Mouse (Mus musculus): ENCODE measurements around the gene Selenof. TPM values are rescaled to one million over a fixed set of nuclear protein-coding genes. Genes with fewer than 3 reads are reported as not detected.
"Not testable (repeated sequence)": the region's sequence is repeated elsewhere in the genome, so short reads cannot be mapped to it uniquely, and the experiment has no call there.

The Selenof gene
- polyA plus RNA-seq, 1 experiment: 573 TPM

GRCm38 (mm10) chr3:144604205-144604604 is 34.1 kb downstream of the Selenof start:
- H3K4me3 ChIP-seq (ENCODE audit: insufficient read depth, low read depth, low read length): no peak overlapping the region
- H3K27ac ChIP-seq (replicated peaks; ENCODE audit: low read depth, low read length): no peak overlapping the region
- peaks cover 13% of the 10 kb centered on the region; the same call in 1 of the 2 replicates for H3K4me1 ChIP-seq (ENCODE audit: control insufficient read depth, insufficient read depth, insufficient read length, low read length)

- H3K4me1 ChIP-seq (ENCODE audit: control insufficient read depth, insufficient read depth, insufficient read length, low read length): peaks cover 13% of the 10 kb centered on the region; the same call in 1 of the 2 replicates
- not testable (repeated sequence) for H3K27ac ChIP-seq (replicated peaks; ENCODE audit: low read depth, low read length)
Measured at GRCm38 (mm10) chr3:144605811-144606210, 35.7 kb downstream of the Selenof start.

GRCm38 (mm10) chr3:144606449-144606848 is 36.3 kb downstream of the Selenof start:
- H3K4me3 ChIP-seq (ENCODE audit: insufficient read depth, low read depth, low read length): no peak overlapping the region
- no peak overlapping the region for H3K27ac ChIP-seq (replicated peaks; ENCODE audit: low read depth, low read length)
- H3K4me1 ChIP-seq (ENCODE audit: control insufficient read depth, insufficient read depth, insufficient read length, low read length): peaks cover 13% of the 10 kb centered on the region; the same call in 1 of the 2 replicates

More at GRCm38 (mm10) chr3:144605811-144606210, 35.7 kb downstream of the Selenof start:
- H3K4me3 ChIP-seq (ENCODE audit: insufficient read depth, low read depth, low read length): not testable (repeated sequence)

GRCm38 (mm10) chr3:144608090-144608489 is 38.0 kb downstream of the Selenof start:
- no peak overlapping the region for H3K27ac ChIP-seq (replicated peaks; ENCODE audit: low read depth, low read length)
- peaks cover 6% of the 10 kb centered on the region; the same call in 1 of the 2 replicates for H3K4me1 ChIP-seq (ENCODE audit: control insufficient read depth, insufficient read depth, insufficient read length, low read length)
- H3K4me3 ChIP-seq (ENCODE audit: insufficient read depth, low read depth, low read length): no peak overlapping the region

- no peak overlapping the region for H3K27ac ChIP-seq (replicated peaks; ENCODE audit: low read depth, low read length)
- no peaks in the 10 kb centered on the region for H3K4me1 ChIP-seq (ENCODE audit: control insufficient read depth, insufficient read depth, insufficient read length, low read length)
- H3K4me3 ChIP-seq (ENCODE audit: insufficient read depth, low read depth, low read length): no peak overlapping the region
Measured at GRCm38 (mm10) chr3:144610759-144611158, 40.7 kb downstream of the Selenof start.

GRCm38 (mm10) chr3:144611626-144612271 is 41.6 kb downstream of the Selenof start:
- H3K4me3 ChIP-seq (ENCODE audit: insufficient read depth, low read depth, low read length): no peak overlapping the region
- 0 out of 2 replicates have a peak overlapping the region, but pooled peaks have one; percentile 11 for H3K27ac ChIP-seq (replicated peaks; ENCODE audit: low read depth, low read length)
- H3K4me1 ChIP-seq (ENCODE audit: control insufficient read depth, insufficient read depth, insufficient read length, low read length): no peaks in the 10 kb centered on the region

GRCm38 (mm10) chr3:144612382-144612781 is 42.3 kb downstream of the Selenof start:
- no peak overlapping the region for H3K4me3 ChIP-seq (ENCODE audit: insufficient read depth, low read depth, low read length)
- H3K27ac ChIP-seq (replicated peaks; ENCODE audit: low read depth, low read length): no peak overlapping the region
- no peaks in the 10 kb centered on the region for H3K4me1 ChIP-seq (ENCODE audit: control insufficient read depth, insufficient read depth, insufficient read length, low read length)

- no peak overlapping the region for H3K27ac ChIP-seq (replicated peaks; ENCODE audit: low read depth, low read length)
- no peak overlapping the region for H3K4me3 ChIP-seq (ENCODE audit: insufficient read depth, low read depth, low read length)
- H3K4me1 ChIP-seq (ENCODE audit: control insufficient read depth, insufficient read depth, insufficient read length, low read length): no peaks in the 10 kb centered on the region
Measured at GRCm38 (mm10) chr3:144614277-144614676, 44.2 kb downstream of the Selenof start.

GRCm38 (mm10) chr3:144614698-144615097 is 44.6 kb downstream of the Selenof start:
- H3K4me3 ChIP-seq (ENCODE audit: insufficient read depth, low read depth, low read length): no peak overlapping the region
- no peak overlapping the region for H3K27ac ChIP-seq (replicated peaks; ENCODE audit: low read depth, low read length)
- no peaks in the 10 kb centered on the region for H3K4me1 ChIP-seq (ENCODE audit: control insufficient read depth, insufficient read depth, insufficient read length, low read length)

GRCm38 (mm10) chr3:144615459-144615858 is 45.4 kb downstream of the Selenof start:
- Histone ChIP-seq H3K4me3 (ENCODE audit: insufficient read depth, low read depth, low read length) (no peak overlapping the region), H3K27ac (replicated peaks; ENCODE audit: low read depth, low read length) (no peak overlapping the region), H3K4me1 (ENCODE audit: control insufficient read depth, insufficient read depth, insufficient read length, low read length) (no peaks in the 10 kb centered on the region)

- no peaks in the 10 kb centered on the region for H3K4me1 ChIP-seq (ENCODE audit: control insufficient read depth, insufficient read depth, insufficient read length, low read length)
- H3K4me3 ChIP-seq (ENCODE audit: insufficient read depth, low read depth, low read length): peak overlapping the region; percentile 26; the same call in 1 of the 2 replicates
- peak overlapping the region; percentile 63; the same call in 1 of the 2 replicates for H3K27ac ChIP-seq (replicated peaks; ENCODE audit: low read depth, low read length)
Measured at GRCm38 (mm10) chr3:144616654-144617425, 46.7 kb downstream of the Selenof start.

GRCm38 (mm10) chr3:144617633-144618180 is 47.6 kb downstream of the Selenof start:
- H3K27ac ChIP-seq (replicated peaks; ENCODE audit: low read depth, low read length): peak overlapping the region; percentile 36
- no peak overlapping the region for H3K4me3 ChIP-seq (ENCODE audit: insufficient read depth, low read depth, low read length)
- H3K4me1 ChIP-seq (ENCODE audit: control insufficient read depth, insufficient read depth, insufficient read length, low read length): no peaks in the 10 kb centered on the region

GRCm38 (mm10) chr3:144622930-144623612 is 53.0 kb downstream of the Selenof start:
- Histone ChIP-seq H3K4me1 (ENCODE audit: control insufficient read depth, insufficient read depth, insufficient read length, low read length) (no peaks in the 10 kb centered on the region), H3K27ac (replicated peaks; ENCODE audit: low read depth, low read length) (no peak overlapping the region), H3K4me3 (ENCODE audit: insufficient read depth, low read depth, low read length) (no peak overlapping the region)

- H3K4me3 ChIP-seq (ENCODE audit: insufficient read depth, low read depth, low read length): no peak overlapping the region
- no peaks in the 10 kb centered on the region for H3K4me1 ChIP-seq (ENCODE audit: control insufficient read depth, insufficient read depth, insufficient read length, low read length)
Measured at GRCm38 (mm10) chr3:144625691-144626090, 55.6 kb downstream of the Selenof start.

More at GRCm38 (mm10) chr3:144625691-144626090, 55.6 kb downstream of the Selenof start:
- H3K27ac ChIP-seq (replicated peaks; ENCODE audit: low read depth, low read length): 0 out of 2 replicates have a peak overlapping the region, but pooled peaks have one; percentile 15
